Mouse (Mus musculus) CD4-positive helper T cell, adult 2 months (primary cell): Measurements from ENCODE around the gene Gm45521.
"Not testable (repeated sequence)": the region's sequence is repeated elsewhere in the genome, so short reads cannot be mapped to it uniquely, and the experiment has no call there.

ENCODE experiments used
- DNase-seq: peaks from one replicate; pipeline ENCODE4 v3.0.0-alpha.2; 2012; ENCODE audit warnings: low read depth, missing footprints, low spot score

Gene Gm45521

DNA sequence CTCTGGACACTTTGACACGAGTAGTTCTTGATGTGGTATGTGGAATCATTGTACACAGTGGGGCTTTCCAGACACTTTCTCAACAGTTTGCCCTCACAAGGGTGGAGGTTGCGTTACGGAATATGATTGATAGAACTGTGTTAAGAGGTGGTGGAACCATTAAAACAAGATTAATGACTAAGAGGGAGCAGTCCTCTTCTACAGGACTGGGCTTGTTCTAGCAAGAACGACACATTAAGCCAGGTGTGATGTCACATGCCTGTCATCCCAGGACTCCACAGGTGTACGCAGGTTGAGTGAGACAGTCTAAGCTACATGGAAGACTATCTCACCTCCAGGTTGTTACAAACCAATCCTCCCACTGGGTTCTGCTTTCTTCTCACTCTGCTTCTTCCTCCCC is 42.3 kb downstream of the Gm45521 start:
- no peak for DNase-seq

DNA sequence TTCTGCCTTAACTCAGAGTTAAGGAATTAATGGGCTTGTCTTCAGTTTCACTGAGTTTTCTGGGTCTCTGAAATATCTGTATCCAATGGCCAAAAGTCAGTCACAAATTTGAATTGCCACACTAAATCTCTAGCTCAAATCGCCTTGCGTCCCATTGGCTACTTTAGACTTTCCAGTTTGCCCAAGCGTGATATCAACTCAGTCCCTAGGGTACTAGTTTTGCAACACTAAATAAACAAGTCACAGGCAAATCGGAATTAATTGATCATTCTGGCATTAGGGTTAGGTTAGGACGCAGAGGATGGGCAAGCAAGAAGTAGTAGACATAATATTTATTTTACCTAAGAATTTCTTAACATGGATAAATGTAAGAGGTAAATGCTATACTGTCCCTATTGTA is 43.2 kb downstream of the Gm45521 start:
- no peak for DNase-seq

DNA sequence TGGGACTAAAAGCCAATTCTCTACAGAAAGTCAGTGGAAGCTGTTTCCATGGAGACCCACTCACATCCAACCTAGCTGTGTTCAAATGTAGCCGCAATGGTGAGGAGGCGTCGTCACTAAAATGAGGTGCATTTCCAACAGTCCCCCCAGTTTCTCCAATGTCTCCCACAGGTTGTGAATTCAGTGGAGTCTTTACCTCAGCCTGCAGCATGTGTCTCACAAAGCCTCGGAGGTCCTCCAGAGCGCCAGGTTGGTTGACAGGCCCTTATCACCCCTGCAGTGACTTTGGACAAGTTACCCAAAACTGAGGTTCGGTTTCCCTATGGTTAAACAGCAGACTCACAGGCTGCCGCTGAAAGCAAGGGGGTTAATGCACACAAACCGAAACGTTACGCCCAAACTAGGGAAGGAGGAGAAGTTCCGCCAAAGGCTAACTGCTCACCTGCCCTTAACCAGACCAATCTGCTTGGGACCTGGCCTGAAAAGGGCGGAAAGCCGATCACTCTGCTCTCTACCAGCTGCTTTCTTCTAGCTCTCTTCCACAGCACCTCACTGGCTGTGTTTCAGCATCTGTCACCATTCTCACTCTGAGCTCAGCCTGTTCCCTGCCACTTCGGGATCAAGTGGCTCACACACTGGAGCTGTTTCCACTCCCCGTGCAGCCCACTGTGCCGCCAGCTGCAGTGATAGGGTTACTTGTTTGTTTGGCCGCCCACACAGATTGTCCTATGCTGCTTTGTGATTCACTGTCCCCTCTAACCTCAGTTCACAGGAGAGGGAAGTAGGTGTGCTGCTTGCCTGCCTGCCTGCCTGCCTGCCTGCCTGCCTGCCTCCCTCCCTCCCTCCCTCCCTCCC is 44.0 kb downstream of the Gm45521 start:
- no peak for DNase-seq

DNA sequence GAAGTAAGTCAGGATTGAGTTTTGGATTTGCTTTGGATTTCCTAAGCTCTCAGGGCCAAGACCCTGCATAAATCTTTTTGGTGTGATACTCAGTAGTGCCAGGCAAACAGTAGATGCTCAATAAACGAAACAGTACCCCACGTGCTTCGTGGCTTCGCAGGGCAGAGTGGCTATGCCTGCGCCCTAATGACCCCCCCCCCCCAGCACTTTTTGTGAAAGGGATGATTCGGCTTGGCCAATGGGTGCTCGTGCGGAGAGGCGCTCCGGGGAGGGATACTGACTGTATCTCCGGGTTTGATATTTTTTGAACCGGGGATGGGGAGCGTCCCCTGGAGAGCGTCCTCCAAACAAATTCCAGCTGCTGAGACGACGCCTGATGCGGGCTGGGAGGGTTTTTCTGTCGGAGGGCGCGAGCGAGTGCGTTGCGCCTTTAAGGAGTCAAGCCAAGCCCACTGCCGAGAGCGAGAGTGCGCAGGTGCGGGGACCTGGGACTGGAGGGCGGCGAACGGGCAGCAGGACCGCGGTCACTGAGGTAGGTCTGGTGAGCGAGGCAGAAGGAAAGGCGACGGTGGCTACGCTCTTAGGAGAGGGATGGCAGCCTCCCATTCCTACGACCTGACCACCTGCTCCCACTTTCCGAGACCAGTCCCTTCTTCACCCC is 45.5 kb downstream of the Gm45521 start, which contains the start of gene Abhd6:
Abhd6 (plus strand) TSS at position 471 of the 661 bp plus-strand sequence.
- DNase-seq = peak; percentile 84

DNA sequence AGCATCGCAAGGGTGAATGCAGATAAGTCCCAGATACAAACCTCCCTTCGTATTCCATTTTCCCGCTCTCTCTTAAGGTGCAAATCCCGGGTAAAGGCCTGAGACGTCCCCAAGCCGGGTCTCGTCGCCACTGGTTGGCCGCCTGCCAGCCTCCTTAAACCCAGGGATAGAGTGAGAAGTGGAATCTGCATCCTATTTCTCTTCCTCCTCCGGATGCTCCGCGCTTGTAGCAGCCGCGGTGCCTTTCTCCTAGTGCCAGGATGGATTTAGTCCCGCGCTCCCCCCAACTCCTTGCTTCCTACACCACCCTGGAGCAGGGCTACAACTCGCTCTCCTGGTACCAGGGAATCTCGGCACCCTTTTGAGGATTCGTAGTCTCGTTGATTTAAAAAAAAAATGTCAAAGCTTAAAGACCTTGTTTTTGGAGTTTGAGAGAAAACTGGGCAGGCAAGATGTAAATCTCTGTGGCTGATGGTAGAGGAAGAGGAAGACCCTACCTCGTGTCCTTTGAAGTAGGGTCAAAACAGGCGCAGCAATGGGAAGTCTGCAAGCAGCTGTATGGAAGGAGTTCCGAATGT is 46.1 kb downstream of the Gm45521 start:
- no peak for DNase-seq

DNA sequence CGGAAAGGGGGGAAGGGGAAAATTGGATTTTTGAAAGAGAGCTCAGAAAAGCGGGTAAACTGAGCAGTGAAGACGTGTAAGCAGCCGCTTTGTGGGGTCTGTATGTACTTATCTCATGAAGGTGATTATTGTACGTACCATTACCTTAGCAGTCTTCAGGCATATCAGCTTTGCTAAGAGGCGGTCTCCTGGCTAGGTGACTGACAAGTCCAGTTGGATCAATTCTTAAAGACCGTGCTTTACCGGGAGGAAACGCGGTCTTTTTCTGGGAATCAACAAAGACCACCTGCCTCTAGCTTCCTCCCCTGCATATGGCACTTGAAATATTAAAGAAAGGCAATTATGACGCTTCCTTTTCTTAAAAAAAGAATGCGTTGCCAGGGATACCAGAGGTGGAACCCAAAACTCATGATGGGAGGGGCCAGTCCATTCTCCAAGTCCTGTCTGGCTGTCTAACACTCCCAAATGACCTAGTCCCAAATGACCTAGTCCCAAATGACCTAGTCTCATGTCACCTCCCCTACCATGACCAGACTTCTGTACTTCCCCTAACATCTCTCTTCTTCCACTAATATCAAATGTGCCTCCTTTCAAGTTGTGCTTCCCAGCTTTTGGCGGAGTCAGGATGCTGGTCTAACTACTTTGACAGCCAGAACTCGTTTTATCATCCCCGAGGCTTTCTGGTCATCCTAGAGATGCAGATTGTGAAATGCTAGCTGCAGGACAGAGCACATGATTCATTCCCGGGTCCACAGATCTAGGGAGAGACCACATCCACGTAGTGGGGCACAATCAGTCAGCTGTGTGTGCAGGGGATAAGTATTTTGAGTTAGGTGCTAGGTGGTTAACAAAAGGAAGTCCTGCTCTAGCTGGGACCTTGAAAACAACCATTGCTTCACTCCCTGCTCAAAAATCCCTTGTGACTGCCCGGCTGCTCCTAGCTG is 46.9 kb downstream of the Gm45521 start:
- DNase-seq = no peak

DNA sequence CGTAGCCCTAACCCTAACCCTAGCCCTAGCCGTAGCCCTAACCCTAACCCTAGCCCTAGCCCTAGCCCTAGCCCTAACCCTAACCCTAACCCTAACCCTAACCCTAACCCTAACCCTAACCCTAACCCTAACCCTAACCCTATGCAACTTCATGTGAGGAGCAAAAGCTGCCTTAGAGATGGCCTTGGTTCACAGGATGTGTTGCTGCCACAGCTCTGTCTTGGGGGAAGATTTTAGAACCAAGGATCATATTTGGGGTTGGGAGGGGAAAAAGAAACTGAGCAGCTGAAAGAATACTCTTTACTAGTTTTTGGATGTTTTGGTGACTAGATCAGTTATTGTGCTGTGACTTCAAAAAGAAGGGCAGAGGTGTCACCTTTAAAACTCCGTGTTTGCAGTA is 49.0 kb downstream of the Gm45521 start:
- DNase-seq = not testable (repeated sequence)

DNA sequence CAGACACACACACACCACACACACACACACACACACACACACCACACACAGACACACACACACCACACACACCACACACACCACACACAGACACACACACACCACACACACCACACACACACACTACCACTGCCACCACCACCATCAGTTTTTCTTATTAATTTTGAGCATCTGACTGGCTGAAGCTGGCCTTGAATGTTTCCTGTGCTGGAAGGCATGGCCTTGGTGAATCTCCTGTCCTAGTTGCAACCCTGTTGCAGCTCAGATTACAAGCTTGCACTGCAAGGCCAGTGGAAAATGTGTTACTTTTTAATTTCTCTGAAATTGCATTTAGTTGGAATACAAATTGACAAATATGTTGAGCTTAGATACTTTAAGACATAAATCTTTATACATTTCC is 50.0 kb downstream of the Gm45521 start:
- DNase-seq = no peak

DNA sequence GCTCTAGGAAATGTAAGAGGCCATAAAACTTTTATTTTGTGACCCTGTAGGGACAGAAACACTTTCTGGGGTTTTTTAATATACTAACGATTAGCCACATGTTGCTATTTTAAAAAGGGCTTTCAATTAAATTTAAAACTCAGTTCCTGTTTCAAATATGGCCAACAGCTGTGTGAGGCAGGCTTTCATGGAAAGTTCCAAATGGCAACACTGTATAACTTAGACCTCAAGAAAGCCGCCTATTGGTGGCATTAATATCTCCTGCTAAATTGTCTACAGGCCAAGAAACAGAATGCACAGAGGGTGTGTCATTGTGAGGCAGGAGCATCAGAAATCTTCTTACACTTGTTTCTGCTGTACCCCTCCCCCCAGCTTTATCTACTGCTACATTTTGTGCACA is 50.4 kb downstream of the Gm45521 start:
- DNase-seq = no peak

DNA sequence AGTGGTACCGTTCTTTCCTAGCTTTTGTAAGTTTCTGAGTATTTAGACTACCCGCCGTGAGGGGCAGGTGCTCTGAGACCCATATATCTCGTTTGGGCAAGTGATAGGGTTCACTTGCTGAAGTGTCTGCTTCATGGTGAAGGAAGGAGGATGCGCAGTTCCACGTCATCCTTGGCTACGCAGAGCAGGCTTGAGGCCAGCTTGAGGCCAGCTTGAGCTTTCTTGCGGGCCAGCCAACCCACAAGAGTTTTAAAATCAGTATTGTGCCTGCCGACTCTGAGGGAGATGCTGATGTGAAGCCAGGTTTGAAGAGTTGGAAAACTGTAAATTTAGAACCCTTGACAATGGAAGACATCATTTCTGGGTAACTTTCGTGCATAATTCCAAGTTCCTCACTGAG is 50.8 kb downstream of the Gm45521 start:
- no peak for DNase-seq
